Mouse (Mus musculus): Measurements from ENCODE around the gene Specc1. TPM values are rescaled to one million over a fixed set of nuclear protein-coding genes. Genes with fewer than 3 reads are reported as not detected.
A peak's percentile ranks its signal among the peaks of the same experiment; 100 is the strongest.

Specc1 gene
- polyA plus RNA-seq, 1 experiment from 2014 or later = 15.7 TPM

GRCm38 (mm10) chr11:62215107-62215506, 258.5 kb downstream of the Specc1 start:
- peaks cover 4% of the 10 kb centered on the region for H3K36me3 ChIP-seq (replicated peaks)

GRCm38 (mm10) chr11:62217751-62218150, 261.2 kb downstream of the Specc1 start:
- ATAC-seq (ENCODE audit: low FRiP score) = no peak
- WGBS = 76% methylated on average over 6 of the region's 6 CpGs
- Histone ChIP-seq H3K27me3 (no peaks in the 10 kb centered on the region), H3K9me3 (no peaks in the 10 kb centered on the region), H3K36me3 (replicated peaks) (peaks cover 12% of the 10 kb centered on the region), H3K4me3 (replicated peaks) (no peak overlapping the region), H3K4me1 (0 out of 2 replicates have a peak, but pooled peaks cover 2% of the 10 kb centered on the region), H3K4me2 (no peak overlapping the region), H3K27ac (no peak overlapping the region), H3K9ac (no peak overlapping the region)

More at GRCm38 (mm10) chr11:62215107-62215506, 258.5 kb downstream of the Specc1 start:
- Histone ChIP-seq H3K27me3 (no peaks in the 10 kb centered on the region), H3K27ac (no peak overlapping the region), H3K4me1 (0 out of 2 replicates have a peak, but pooled peaks cover 2% of the 10 kb centered on the region), H3K4me2 (no peak overlapping the region), H3K9ac (no peak overlapping the region), H3K9me3 (no peaks in the 10 kb centered on the region), H3K4me3 (replicated peaks) (no peak overlapping the region)
- 52% methylated on average over 2 of the region's 2 CpGs for WGBS
- no peak for ATAC-seq (ENCODE audit: low FRiP score)

- H3K9ac ChIP-seq = no peak overlapping the region
- no peak overlapping the region for H3K27ac ChIP-seq
- no peak overlapping the region for H3K4me2 ChIP-seq
- H3K4me1 ChIP-seq = 0 out of 2 replicates have a peak, but pooled peaks cover 2% of the 10 kb centered on the region
- 88% methylated on average over 7 of the region's 7 CpGs for WGBS
- H3K27me3 ChIP-seq = no peaks in the 10 kb centered on the region
- H3K36me3 ChIP-seq (replicated peaks) = peaks cover 12% of the 10 kb centered on the region
- no peak overlapping the region for H3K4me3 ChIP-seq (replicated peaks)
- no peaks in the 10 kb centered on the region for H3K9me3 ChIP-seq
- ATAC-seq (ENCODE audit: low FRiP score) = no peak
Observed at GRCm38 (mm10) chr11:62220756-62221510, 264.4 kb downstream of the Specc1 start.

GRCm38 (mm10) chr11:62223416-62223815, 266.9 kb downstream of the Specc1 start:
- Histone ChIP-seq H3K4me1 (no peaks in the 10 kb centered on the region), H3K9me3 (no peaks in the 10 kb centered on the region), H3K9ac (no peak overlapping the region), H3K27me3 (no peaks in the 10 kb centered on the region), H3K36me3 (replicated peaks) (peaks cover 12% of the 10 kb centered on the region), H3K27ac (no peak overlapping the region), H3K4me2 (no peak overlapping the region), H3K4me3 (replicated peaks) (no peak overlapping the region)
- no peak for ATAC-seq (ENCODE audit: low FRiP score)
- WGBS = 95% methylated on average over 5 of the region's 5 CpGs

- peaks cover 12% of the 10 kb centered on the region for H3K36me3 ChIP-seq (replicated peaks)
- WGBS = 95% methylated on average over 7 of the region's 7 CpGs
- no peak overlapping the region for H3K4me3 ChIP-seq (replicated peaks)
- H3K9me3 ChIP-seq = no peaks in the 10 kb centered on the region
- H3K27ac ChIP-seq = no peak overlapping the region
- ATAC-seq (ENCODE audit: low FRiP score) = no peak
- no peaks in the 10 kb centered on the region for H3K27me3 ChIP-seq
- no peaks in the 10 kb centered on the region for H3K4me1 ChIP-seq
- no peak overlapping the region for H3K9ac ChIP-seq
- no peak overlapping the region for H3K4me2 ChIP-seq
Observed at GRCm38 (mm10) chr11:62223962-62224361, 267.4 kb downstream of the Specc1 start.

- peaks cover 8% of the 10 kb centered on the region; the same call in 1 of the 2 replicates for H3K36me3 ChIP-seq (replicated peaks)
- no peak overlapping the region for H3K4me3 ChIP-seq (replicated peaks)
- H3K27me3 ChIP-seq = no peaks in the 10 kb centered on the region
- no peaks in the 10 kb centered on the region for H3K4me1 ChIP-seq
- no peak overlapping the region for H3K9ac ChIP-seq
- H3K9me3 ChIP-seq = no peaks in the 10 kb centered on the region
- H3K27ac ChIP-seq = no peak overlapping the region
- no peak for ATAC-seq (ENCODE audit: low FRiP score)
- WGBS = 87% methylated on average over 4 of the region's 4 CpGs
- H3K4me2 ChIP-seq = no peak overlapping the region
Observed at GRCm38 (mm10) chr11:62224797-62225196, 268.2 kb downstream of the Specc1 start.

GRCm38 (mm10) chr11:62240631-62241261, 284.2 kb downstream of the Specc1 start:
- H3K9me3 ChIP-seq = 0 out of 2 replicates have a peak, but pooled peaks cover 5% of the 10 kb centered on the region
- no peak overlapping the region for H3K9ac ChIP-seq
- no peaks in the 10 kb centered on the region for H3K27me3 ChIP-seq
- no peak overlapping the region for H3K4me2 ChIP-seq
- ATAC-seq (ENCODE audit: low FRiP score) = no peak
- no peak overlapping the region for H3K4me3 ChIP-seq (replicated peaks)
- no peak overlapping the region for H3K27ac ChIP-seq
- no peaks in the 10 kb centered on the region for H3K4me1 ChIP-seq
- 84% methylated on average over 12 of the region's 12 CpGs for WGBS
- H3K36me3 ChIP-seq (replicated peaks) = no peaks in the 10 kb centered on the region

- 87% methylated on average over 8 of the region's 8 CpGs for WGBS
- no peak overlapping the region for H3K9ac ChIP-seq
- peaks cover 17% of the 10 kb centered on the region for H3K27me3 ChIP-seq
- H3K4me1 ChIP-seq = peaks cover 4% of the 10 kb centered on the region
- H3K4me3 ChIP-seq (replicated peaks) = no peak overlapping the region
- no peaks in the 10 kb centered on the region for H3K36me3 ChIP-seq (replicated peaks)
- H3K9me3 ChIP-seq = 0 out of 2 replicates have a peak, but pooled peaks cover 7% of the 10 kb centered on the region
- H3K27ac ChIP-seq = no peak overlapping the region
- no peak for ATAC-seq (ENCODE audit: low FRiP score)
- no peak overlapping the region for H3K4me2 ChIP-seq
Observed at GRCm38 (mm10) chr11:62243871-62244270, 287.3 kb downstream of the Specc1 start.

GRCm38 (mm10) chr11:62244471-62244870, 287.9 kb downstream of the Specc1 start:
- ATAC-seq (ENCODE audit: low FRiP score) = no peak
- no peak overlapping the region for H3K4me2 ChIP-seq
- peaks cover 23% of the 10 kb centered on the region for H3K27me3 ChIP-seq
- WGBS = 89% methylated on average over 4 of the region's 4 CpGs
- H3K4me3 ChIP-seq (replicated peaks) = no peak overlapping the region
- H3K27ac ChIP-seq = no peak overlapping the region
- no peaks in the 10 kb centered on the region for H3K36me3 ChIP-seq (replicated peaks)
- H3K9me3 ChIP-seq = 0 out of 2 replicates have a peak, but pooled peaks cover 7% of the 10 kb centered on the region
- H3K4me1 ChIP-seq = peaks cover 7% of the 10 kb centered on the region
- no peak overlapping the region for H3K9ac ChIP-seq

- ATAC-seq (ENCODE audit: low FRiP score) = no peak
- peaks cover 55% of the 10 kb centered on the region for H3K27me3 ChIP-seq
- 0 out of 2 replicates have a peak, but pooled peaks cover 7% of the 10 kb centered on the region for H3K9me3 ChIP-seq
Observed at GRCm38 (mm10) chr11:62247759-62248400, 291.3 kb downstream of the Specc1 start.

GRCm38 (mm10) chr11:62248401-62249244, 292.1 kb downstream of the Specc1 start, which contains the start of gene Adora2b:
TSS of gene Adora2b (plus strand) at chr11:62248984.
- Histone ChIP-seq H3K27ac (no peak within 1 kb of the TSS), H3K4me2 (peak within 1 kb of the TSS; percentile 99), H3K9ac (peak within 1 kb of the TSS; percentile 61), H3K9me3 (0 out of 2 replicates have a peak, but pooled peaks cover 7% of the 10 kb centered on the region), H3K36me3 (replicated peaks) (no peaks in the 10 kb centered on the region), H3K27me3 (peaks cover 57% of the 10 kb centered on the region), H3K4me1 (peaks cover 13% of the 10 kb centered on the region), H3K4me3 (replicated peaks) (peak within 1 kb of the TSS; percentile 54)
- WGBS = under 1% methylated on average over 67 of the region's 69 CpGs
- peak; percentile 96 for ATAC-seq (ENCODE audit: low FRiP score)

More at GRCm38 (mm10) chr11:62247759-62248400, 291.3 kb downstream of the Specc1 start:
- H3K4me3 ChIP-seq (replicated peaks) = peak overlapping the region; percentile 54
- peak overlapping the region; percentile 99 for H3K4me2 ChIP-seq
- H3K27ac ChIP-seq = no peak overlapping the region
- H3K9ac ChIP-seq = peak overlapping the region; percentile 61
- peaks cover 13% of the 10 kb centered on the region for H3K4me1 ChIP-seq
- WGBS = 45% methylated on average over 18 of the region's 18 CpGs
- no peaks in the 10 kb centered on the region for H3K36me3 ChIP-seq (replicated peaks)
